Mouse (Mus musculus) heart, embryonic 11.5 days (tissue): ENCODE results near the gene Fggy. TPM values are rescaled to one million over a fixed set of nuclear protein-coding genes. Genes with fewer than 3 reads are reported as not detected.

Source experiments
- ATAC-seq: fragments of 200-750 bp; cut with Nextera tagmentation; replicated peaks from 2 replicates; pipeline ENCODE4 v1.8.0; 2017; ENCODE audit warnings: moderate library complexity; ENCODE audit not compliant: insufficient number of reproducible peaks, low FRiP score, low TSS enrichment
- H3K27ac ChIP-seq: fragments of 300-500 bp; sonication (generic); 2 replicates; pipeline ENCODE4 v1.5.1; 2014; ENCODE audit warnings: mild to moderate bottlenecking, low read depth, low read length
- H3K27me3 ChIP-seq: fragments of 300-500 bp; sonication (generic); 2 replicates; pipeline ENCODE4 v1.6.1; 2014; ENCODE audit warnings: mild to moderate bottlenecking, low read length, mixed read lengths; ENCODE audit not compliant: control insufficient read depth, insufficient read depth
- H3K36me3 ChIP-seq: fragments of 300-500 bp; sonication (generic); 2 replicates; pipeline ENCODE4 v1.6.1; 2014; ENCODE audit warnings: mild to moderate bottlenecking, low read length, moderate library complexity, mixed read lengths; ENCODE audit not compliant: control insufficient read depth, insufficient read depth
- H3K4me1 ChIP-seq: fragments of 300-500 bp; sonication (generic); 2 replicates; pipeline ENCODE4 v1.6.1; 2014; ENCODE audit warnings: low read length; ENCODE audit not compliant: control insufficient read depth, insufficient read depth
- H3K4me2 ChIP-seq: fragments of 300-500 bp; sonication (generic); 2 replicates; pipeline ENCODE4 v1.6.1; 2014; ENCODE audit warnings: mild to moderate bottlenecking, moderate library complexity
- H3K4me3 ChIP-seq: fragments of 300-500 bp; sonication (generic); 2 replicates; pipeline ENCODE4 v1.5.1; 2014; ENCODE audit warnings: low read depth, low read length
- H3K9ac ChIP-seq: fragments of 300-500 bp; sonication (generic); 2 replicates; pipeline ENCODE4 v1.6.1; 2014; ENCODE audit warnings: mild to moderate bottlenecking, low read depth, low read length, moderate library complexity
- H3K9me3 ChIP-seq: fragments of 300-500 bp; sonication (generic); replicated peaks from 2 replicates; pipeline ENCODE4 v1.6.1; 2016; ENCODE audit warnings: low read length; ENCODE audit not compliant: control insufficient read depth
- WGBS: fragments of 180-500 bp; shearing (Covaris S2); extraction: QIAGEN DNeasy Blood & Tissue Kit; methylation state at CpG from one replicate; pipeline ENCODE4 v1.1.7; 2014; ENCODE audit not compliant: insufficient replicate concordance; 5-methylcytosine and 5-hydroxymethylcytosine counted together
- polyA plus RNA-seq: library from polyadenylated mRNA; unstranded; fragments of >200 nt; fragmentation: Nextera tagmentation; extraction: Ambion mirVana; gene quantifications from 2 replicates; pipeline ENCODE4 v1.2.1, GENCODE M21; 2014

Gene Fggy
- polyA plus RNA-seq, 1 experiment from 2014 or later: 5.9 TPM

DNA sequence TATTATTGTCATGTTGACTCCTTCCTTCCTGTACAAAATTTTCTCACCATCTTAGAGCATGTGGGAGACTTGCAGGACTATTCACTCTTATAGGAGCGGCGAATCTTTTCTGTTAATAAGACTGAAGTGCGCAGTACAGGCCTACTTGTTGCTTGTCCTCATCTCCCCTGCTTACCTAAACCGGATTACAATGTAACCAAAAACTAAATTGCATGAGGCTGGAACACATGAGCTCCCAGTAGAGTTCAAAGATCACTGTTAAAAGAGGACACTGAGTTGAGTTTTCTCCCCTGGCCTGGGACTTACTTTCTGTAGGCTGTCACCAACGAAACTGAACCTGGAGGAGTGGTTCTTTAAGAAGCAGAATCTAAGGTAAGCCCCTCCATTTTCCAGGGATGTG lies 21.9 kb downstream of the Fggy start:
- Histone ChIP-seq H3K27ac (no peak overlapping the region), H3K27me3 (no peaks in the 10 kb centered on the region), H3K36me3 (no peaks in the 10 kb centered on the region), H3K4me3 (no peak overlapping the region), H3K4me1 (no peaks in the 10 kb centered on the region), H3K9me3 (no peaks in the 10 kb centered on the region), H3K4me2 (no peak overlapping the region), H3K9ac (no peak overlapping the region)
- 79% methylated on average over 5 of the region's 5 CpGs for WGBS
- no peak for ATAC-seq

GRCm38 (mm10) chr4:95584107-95584762 lies 26.9 kb downstream of the Fggy start:
- H3K9ac ChIP-seq: no peak overlapping the region
- WGBS: 76% methylated on average over 4 of the region's 4 CpGs

GRCm38 (mm10) chr4:95586274-95587001 lies 29.1 kb downstream of the Fggy start:
- Histone ChIP-seq H3K9ac (no peak overlapping the region), H3K9me3 (no peaks in the 10 kb centered on the region), H3K27ac (no peak overlapping the region), H3K4me1 (no peaks in the 10 kb centered on the region), H3K4me3 (no peak overlapping the region), H3K27me3 (no peaks in the 10 kb centered on the region), H3K36me3 (no peaks in the 10 kb centered on the region), H3K4me2 (no peak overlapping the region)
- no peak for ATAC-seq
- WGBS: 75% methylated on average over 4 of the region's 4 CpGs

More at GRCm38 (mm10) chr4:95584107-95584762, 26.9 kb downstream of the Fggy start:
- Histone ChIP-seq H3K9me3 (no peaks in the 10 kb centered on the region), H3K27ac (no peak overlapping the region), H3K4me3 (no peak overlapping the region), H3K4me1 (no peaks in the 10 kb centered on the region), H3K4me2 (no peak overlapping the region), H3K27me3 (no peaks in the 10 kb centered on the region), H3K36me3 (no peaks in the 10 kb centered on the region)
- no peak for ATAC-seq

DNA sequence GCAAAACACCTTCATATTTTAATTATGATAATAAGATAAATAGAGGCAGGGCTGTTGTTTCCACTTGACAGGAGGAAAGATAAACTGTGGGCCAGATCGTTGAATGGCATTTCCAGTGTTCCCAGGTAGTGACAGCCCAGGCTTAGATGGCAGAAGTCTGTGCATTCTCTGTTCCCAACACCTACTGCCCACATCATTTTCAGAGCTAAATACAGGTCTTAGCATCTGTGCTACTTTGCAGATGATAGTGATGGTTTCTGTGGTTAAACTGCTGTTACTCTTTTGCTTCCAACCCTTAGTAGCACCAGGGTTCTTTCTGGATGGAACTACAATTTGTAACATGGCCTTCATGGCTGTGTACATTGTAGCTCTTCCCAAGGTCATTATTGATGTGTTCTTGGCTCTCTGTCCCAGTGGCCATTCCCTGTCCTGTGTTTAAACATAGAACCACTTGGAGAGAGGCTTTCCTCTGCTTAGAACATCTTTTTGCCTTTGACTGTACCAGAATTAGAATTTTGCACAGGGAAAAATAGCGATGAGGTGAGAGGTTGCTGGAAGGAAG lies 31.5 kb downstream of the Fggy start:
- ATAC-seq: no peak

GRCm38 (mm10) chr4:95590878-95591277 lies 33.6 kb downstream of the Fggy start:
- WGBS: 84% methylated on average over 3 of the region's 3 CpGs
- no peak for ATAC-seq
- Histone ChIP-seq H3K4me3 (no peak overlapping the region), H3K27me3 (no peaks in the 10 kb centered on the region), H3K4me2 (no peak overlapping the region), H3K9ac (no peak overlapping the region), H3K9me3 (no peaks in the 10 kb centered on the region), H3K36me3 (no peaks in the 10 kb centered on the region), H3K4me1 (no peaks in the 10 kb centered on the region), H3K27ac (no peak overlapping the region)

More for the DNA sequence above, 31.5 kb downstream of the Fggy start:
- H3K27me3 ChIP-seq: no peaks in the 10 kb centered on the region
- no peak overlapping the region for H3K9ac ChIP-seq
- WGBS: 66% methylated on average over 2 of the region's 2 CpGs
- H3K36me3 ChIP-seq: no peaks in the 10 kb centered on the region
- H3K4me2 ChIP-seq: no peak overlapping the region
- H3K4me1 ChIP-seq: no peaks in the 10 kb centered on the region
- H3K27ac ChIP-seq: no peak overlapping the region
- no peak overlapping the region for H3K4me3 ChIP-seq
- H3K9me3 ChIP-seq: no peaks in the 10 kb centered on the region

- Histone ChIP-seq H3K36me3 (no peaks in the 10 kb centered on the region), H3K4me1 (no peaks in the 10 kb centered on the region), H3K27ac (no peak overlapping the region), H3K4me3 (no peak overlapping the region), H3K4me2 (no peak overlapping the region), H3K9me3 (no peaks in the 10 kb centered on the region), H3K27me3 (no peaks in the 10 kb centered on the region), H3K9ac (no peak overlapping the region)
- WGBS: 51% methylated on average over 6 of the region's 6 CpGs
- ATAC-seq: no peak
These were observed 39.9 kb downstream of the Fggy start for GRCm38 (mm10) chr4:95597208-95597607.

- Histone ChIP-seq H3K36me3 (no peaks in the 10 kb centered on the region), H3K4me3 (no peak overlapping the region), H3K9me3 (no peaks in the 10 kb centered on the region), H3K4me2 (no peak overlapping the region), H3K27ac (no peak overlapping the region), H3K9ac (no peak overlapping the region), H3K27me3 (no peaks in the 10 kb centered on the region), H3K4me1 (no peaks in the 10 kb centered on the region)
- no peak; the same call in 1 of the 2 replicates for ATAC-seq
- WGBS: 62% methylated on average over 4 of the region's 4 CpGs
These were observed 44.5 kb downstream of the Fggy start for GRCm38 (mm10) chr4:95601776-95602175.

DNA sequence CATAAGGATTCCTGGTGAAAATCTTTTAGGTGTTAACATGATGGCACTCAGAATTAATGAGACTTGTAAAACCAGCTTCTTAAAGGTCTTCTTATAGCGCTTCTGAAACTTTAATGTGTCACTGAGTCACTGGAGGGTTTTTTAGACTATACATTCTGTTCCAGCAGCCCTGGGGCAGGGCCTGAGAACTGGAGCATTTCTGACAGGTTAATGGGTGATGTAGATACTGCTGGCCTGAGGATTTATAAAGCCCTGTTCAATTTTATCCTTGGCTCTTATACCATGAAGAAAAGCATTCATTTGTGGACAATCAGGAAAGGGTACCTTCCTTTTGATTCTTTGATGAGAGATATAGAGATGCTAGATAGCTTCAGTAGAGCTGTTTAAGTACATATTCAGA lies 45.9 kb downstream of the Fggy start:
- no peak overlapping the region for H3K4me2 ChIP-seq
- H3K9me3 ChIP-seq: no peaks in the 10 kb centered on the region
- no peaks in the 10 kb centered on the region for H3K27me3 ChIP-seq
- H3K4me1 ChIP-seq: no peaks in the 10 kb centered on the region
- no peak for ATAC-seq
- H3K36me3 ChIP-seq: no peaks in the 10 kb centered on the region
- H3K9ac ChIP-seq: no peak overlapping the region
- 65% methylated on average over 1 of the region's 1 CpGs for WGBS
- H3K4me3 ChIP-seq: no peak overlapping the region
- no peak overlapping the region for H3K27ac ChIP-seq
